Mouse (Mus musculus) kidney, postnatal 25 days (tissue): ENCODE measurements around the gene Prkch.

Experiments
- DNase-seq, 2 experiments: peaks; one replicate each; pipeline ENCODE4 v3.0.0; 2021; ENCODE audit warnings: mixed read lengths in 2 of 2

Prkch gene

DNA sequence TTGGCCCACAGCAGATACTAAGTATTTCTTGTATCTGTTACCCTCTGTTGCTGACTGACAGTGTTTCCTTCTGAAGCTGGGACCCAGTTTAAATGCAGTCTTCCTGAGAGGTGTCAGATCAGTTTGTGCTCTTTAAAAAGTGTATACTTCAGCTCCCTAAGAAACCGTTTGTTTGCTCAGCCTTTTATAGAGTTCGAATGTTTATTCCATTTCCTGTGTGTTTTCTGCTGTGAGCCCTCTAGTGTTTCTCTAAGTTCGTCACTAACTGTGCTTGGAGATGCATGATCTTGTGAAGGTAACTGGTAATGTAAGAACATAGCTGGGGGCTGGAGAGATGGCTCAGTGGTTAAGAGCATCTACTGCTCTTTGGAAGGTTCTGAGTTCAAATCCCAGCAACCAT lies 27.1 kb downstream of the Prkch start:
- no peak for DNase-seq

DNA sequence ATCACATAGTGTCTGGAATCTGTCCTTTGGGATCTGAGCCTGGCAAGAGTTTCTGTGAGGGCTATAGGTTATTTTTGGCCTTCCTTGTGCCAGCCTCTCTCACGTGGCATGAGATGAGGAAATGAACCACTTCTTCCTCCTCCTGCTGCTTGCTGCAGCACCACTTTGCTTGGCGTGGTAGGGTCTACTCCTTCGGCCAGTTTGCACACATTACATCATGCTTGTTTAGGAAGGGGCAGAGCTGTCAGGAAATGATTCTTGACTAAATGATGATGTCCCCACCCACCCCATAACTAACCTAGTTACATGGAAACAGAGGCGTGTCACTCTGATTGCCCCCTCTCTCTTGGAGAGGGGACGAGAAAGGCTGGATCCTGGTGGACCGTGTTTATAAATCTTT lies 28.6 kb downstream of the Prkch start:
- no peak for DNase-seq

DNA sequence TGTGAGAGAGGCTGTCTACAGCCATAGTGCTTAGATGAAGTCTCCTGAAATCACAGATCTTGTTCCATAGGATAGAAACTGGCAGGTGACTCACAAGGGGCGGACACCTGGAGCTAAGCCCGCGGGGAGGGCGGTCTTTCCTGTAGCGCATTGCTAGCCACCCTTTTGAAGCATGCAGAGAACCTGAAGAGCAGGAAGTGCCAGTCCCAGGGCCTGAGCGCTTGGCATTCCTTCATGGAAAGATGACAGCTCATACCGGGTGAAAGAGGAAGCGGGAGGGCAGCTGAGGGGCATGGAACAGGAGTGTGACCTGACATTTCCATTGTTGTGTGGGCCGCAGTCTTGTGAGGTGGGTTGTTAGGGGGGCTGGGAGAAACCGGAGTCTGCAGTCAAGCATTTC lies 33.1 kb downstream of the Prkch start:
- peak; percentile 66 to 83 for DNase-seq

GRCm38 (mm10) chr12:73625277-73626032 lies 40.9 kb downstream of the Prkch start:
- DNase-seq, result no peak

DNA sequence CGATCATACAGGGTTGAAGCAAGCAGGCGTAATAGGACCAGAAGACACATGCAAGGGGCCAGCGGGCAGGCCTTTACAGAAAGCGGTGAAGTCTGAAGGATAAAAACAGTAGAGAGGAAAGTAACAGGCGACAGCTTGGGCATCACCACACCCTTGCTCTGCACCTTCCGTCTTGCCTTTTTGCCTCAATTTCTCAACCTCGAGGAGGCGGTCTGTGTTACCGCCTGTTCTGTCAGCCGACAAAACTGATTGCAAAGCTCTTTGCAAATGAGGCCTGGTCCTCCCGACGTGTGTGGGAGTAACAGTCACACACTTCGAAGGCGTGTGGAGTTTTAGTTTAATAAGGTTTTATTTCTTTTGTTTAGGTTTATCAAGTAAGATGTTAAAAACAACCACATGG lies 43.3 kb downstream of the Prkch start:
- no peak for DNase-seq

DNA sequence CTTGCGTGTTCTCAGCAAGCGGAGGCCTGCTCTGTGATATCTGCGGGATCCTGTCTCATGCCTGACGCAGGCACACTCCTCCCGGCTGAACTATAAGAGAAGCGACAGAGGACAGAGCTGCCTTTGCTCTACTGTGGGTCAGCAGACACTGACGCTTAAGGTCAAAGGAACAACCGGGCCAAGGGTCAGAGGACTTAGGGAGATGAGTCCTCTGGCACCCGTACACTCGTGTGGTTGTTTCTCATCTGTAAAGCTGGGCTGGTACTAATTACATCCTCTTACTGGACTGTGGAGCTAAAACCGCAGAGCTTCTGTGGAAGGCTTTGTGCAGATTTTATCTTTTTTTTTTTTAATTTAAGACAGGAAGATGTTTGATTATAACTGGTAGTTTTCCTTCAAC lies 46.0 kb downstream of the Prkch start:
- DNase-seq, result no peak

DNA sequence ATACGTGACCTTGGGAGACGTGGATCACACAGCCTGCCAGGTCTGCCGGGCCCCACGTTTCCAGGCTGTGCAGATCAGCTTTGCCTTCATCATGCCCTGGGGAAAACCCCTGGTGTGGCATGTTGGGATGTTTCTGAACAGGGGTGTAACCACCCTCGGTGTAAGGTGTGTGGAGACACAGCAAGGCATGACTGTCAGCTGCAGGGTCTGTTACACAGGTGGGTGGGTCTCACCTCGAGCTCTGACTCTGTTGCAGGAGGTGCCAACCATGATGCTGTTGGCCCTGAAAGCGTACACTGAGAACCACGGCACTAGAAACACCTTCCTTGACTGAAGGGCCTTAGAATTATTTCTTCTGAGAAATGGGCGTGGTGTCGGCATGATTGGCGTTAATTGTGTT lies 46.6 kb downstream of the Prkch start:
- DNase-seq, result no peak

- peak; percentile 72 to 85 for DNase-seq
Observed at GRCm38 (mm10) chr12:73632671-73633244, 48.2 kb downstream of the Prkch start.

GRCm38 (mm10) chr12:73633707-73634106 lies 49.1 kb downstream of the Prkch start:
- DNase-seq, result no peak

DNA sequence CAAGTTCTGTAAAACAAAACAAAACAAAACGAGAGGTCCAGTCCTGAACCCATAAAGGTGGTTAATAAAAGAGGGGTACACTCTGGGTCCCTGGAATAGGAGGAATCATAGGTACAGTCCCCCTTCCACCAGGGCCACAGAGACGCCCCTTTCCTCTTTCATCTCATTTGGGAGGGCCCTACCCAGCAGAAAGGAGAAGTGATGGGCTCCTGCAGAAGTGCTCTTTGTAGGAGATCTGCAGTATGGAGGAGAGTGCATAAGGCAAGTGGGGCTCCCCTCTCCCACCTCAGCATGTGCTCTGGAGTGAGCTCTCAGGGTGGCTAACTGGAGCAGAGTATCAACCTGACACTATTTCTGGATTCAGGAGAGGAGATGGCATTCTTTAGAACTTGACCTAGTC lies 55.0 kb downstream of the Prkch start:
- DNase-seq, result no peak

DNA sequence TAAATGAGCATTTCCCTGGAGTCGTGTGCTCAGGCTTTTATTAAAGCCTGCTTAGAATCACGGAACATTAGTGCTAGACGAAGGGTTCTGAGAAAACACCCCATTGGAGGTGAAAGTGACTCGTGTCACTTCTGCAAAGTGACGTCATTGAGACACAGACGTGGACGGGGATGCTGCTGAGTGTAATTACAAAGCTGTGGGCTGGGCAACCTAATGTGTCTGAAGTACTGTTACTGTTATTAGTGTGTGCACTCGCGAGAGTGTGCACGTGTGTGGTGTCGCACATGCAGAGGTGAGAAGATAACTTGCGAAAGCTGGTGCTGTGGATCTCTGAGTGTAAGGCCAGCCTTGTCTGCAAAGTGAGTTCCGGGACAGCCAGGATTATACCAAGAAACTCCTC lies 56.6 kb downstream of the Prkch start:
- DNase-seq, result no peak

DNA sequence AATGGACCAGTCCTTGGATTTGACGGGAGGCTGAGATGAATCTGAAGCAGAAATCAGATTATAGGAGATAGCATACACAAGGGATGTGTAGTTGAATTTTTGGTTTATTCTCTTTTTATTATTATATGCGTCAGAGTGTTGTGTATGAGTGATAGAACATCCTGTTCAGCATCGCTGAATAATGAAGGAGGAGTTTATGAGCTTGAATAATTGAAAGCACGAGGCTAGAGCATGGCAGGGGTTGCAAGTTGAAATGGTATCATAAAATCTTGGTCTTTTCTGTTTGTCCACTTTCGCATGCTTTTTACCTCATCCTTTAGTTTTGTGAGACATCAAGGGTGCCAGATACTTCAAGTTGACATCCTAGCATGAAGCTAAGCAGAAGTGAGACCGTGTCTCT lies 60.6 kb downstream of the Prkch start:
- no peak for DNase-seq

GRCm38 (mm10) chr12:73647686-73648085 lies 63.1 kb downstream of the Prkch start:
- no peak for DNase-seq

DNA sequence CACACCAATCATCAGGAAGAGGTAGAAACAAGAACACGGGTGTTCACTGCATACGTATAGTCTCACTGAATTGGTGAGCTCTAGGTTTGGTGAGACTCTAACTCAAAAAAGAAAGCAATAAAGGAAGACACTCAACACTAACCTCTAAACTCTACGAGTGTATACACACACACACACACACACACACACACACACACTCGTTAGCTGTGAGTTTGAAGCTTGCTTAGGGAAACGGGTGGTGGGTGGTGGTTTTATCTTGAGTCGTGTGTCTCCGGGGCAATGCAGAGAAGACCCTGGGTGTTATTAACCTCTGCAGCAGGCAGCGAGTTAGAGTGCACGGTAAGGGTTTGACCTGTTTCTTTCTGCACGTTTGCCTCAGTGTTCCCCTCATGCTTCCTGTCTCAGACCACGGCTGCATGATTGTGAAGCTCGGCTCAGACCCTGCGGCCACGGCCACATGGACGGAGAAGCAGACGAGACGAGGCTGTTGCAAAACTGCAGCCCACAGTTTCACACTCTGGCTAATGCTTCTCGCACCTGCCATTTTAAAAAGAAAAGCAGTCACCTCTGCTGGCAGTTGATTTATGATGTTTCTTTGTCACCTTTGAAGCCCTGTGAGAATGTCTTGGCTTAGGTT lies 72.1 kb downstream of the Prkch start:
- no peak for DNase-seq

DNA sequence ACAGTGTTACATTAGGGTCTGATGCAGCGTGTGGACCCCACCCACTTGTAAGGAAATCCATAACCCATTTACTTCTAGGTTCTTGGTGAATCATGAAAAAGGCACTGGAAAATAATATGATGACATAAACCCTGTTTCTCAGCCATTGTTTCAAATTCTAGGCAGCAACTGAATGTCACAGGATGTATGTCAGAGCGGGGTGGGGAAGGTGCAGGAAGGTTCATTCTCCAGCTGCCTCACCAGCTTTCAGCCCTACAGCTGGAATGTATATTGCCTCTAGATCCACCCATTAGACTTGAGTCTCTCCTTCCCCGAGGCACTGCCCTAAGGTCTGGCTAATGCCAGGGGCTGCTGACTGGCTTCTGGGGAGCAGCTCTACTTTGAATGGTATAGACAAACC lies 78.8 kb downstream of the Prkch start:
- no peak for DNase-seq

GRCm38 (mm10) chr12:73666701-73667100 lies 82.1 kb downstream of the Prkch start:
- DNase-seq, result no peak

GRCm38 (mm10) chr12:73667607-73668006 lies 83.0 kb downstream of the Prkch start:
- peak; percentile 49 to 64 for DNase-seq

DNA sequence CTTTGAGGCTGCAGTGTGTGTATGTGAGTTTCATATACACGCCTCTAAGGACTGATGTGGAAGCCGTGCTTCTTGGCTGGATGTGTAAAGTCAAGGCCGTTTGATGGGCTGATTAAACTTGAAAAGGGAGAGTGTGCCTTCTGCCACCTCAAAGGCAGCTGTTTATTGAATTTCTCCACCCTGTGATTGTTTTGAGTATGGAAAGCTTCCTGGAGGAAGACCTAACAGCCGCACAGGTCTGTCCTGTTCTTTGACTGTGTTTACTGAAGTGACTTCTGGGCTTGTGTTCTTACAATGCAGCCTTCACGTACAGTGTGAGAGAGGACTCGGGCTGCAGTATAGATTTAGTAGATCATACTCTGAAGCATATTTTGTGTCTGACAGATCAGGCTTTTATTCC lies 86.1 kb downstream of the Prkch start:
- DNase-seq, result no peak

DNA sequence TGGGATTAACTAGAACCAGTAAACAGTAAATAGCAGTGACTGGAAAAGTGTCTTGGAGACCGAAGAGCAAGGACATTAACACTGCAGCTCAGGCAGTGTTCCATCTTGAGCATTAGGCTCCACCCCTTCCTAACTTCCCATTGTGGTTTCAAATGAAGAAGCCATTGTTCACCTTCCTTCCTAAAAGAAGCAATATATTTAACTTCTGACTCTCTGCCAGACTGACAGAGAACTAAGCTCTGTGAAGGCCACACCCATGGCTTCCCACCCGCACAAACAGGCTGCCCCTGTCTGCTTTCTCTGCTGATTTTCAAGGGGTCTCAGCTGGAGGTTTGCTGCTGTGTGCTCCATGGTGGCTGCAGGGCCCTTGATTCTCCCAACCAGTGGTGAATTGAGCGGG lies 86.9 kb downstream of the Prkch start:
- DNase-seq, result peak; percentile 37 to 59

GRCm38 (mm10) chr12:73672007-73672406 lies 87.4 kb downstream of the Prkch start:
- no peak for DNase-seq

DNA sequence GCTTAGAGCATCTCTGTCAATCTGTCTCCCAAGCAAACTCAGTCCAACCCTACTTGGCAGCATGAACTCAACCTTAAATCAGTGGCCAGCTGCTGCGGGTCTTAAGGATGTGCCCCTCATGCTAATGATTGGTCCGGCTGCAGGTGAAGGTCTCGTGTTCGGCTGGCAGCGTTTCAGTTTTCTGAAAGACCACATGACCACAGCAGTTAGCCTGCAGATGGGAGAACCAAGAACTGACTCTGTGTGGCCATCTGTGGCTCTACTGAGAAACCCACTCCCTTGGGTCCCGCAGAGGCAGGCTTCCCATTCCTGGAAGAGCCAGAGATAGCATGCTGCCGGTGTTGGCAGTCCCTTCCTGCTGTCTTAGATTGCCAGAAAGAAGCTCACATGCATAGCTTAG lies 89.2 kb downstream of the Prkch start:
- no peak for DNase-seq

DNA sequence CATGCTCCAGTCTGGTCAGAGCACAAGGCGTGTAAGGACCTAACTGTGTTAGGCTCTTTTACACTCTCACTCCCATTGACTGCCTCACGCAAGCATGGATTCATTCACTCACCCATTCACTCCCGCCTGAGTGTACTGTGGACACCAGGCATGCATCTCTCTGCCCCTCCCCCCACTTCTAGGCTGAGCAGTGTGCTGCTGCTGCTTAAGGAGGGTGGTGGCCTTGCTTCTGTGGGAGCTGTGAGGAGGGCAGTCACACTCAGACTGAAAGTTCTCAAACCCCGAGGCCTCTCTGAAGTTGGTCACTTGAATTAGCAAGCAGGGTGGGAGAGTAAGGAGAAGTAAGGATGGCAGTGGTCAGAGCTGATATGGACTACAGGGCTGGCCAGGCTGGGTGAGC lies 90.6 kb downstream of the Prkch start:
- DNase-seq, result no peak

DNA sequence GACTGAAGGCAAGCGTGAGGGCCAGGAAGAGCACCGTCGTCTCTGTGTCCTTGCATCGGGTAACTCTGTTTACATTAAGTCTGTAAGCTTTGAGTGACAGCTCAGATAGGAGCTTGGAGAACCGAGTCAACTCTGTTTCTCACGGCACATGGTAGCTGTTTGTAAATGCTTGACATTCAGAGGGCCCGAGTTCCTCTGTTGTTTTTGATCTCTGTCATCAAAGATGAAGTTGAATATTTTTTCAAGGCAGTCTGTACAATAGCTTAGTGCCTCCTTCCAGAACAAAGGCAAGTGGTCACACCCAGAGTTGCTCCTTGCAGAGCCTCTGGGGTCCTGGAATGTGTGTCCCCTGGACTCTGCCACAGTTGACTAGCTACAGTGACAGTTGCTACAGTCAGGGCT lies 94.8 kb downstream of the Prkch start:
- DNase-seq, result no peak

DNA sequence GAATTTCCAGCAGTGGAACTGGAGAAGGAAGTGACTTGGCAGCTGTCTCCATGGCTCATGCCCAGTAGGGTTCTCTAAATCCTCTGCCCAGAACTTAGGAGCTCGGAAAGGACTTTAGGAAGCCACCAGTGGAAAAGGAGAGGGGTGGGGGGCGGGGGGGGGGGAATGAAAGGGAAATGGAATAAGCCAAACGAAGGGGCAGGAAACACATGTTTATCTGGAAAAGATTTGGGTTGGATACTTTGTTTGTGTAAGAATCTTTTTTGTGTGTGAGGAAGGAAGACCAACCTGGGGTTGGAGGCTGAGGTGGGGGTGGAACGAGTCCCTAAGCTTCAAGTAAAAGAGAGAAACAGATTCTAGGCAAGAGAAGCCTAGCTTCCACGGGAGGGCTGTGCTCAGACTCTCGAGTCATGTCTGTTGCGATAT lies 98.3 kb downstream of the Prkch start:
- peak; percentile 62 to 70 for DNase-seq
